Mouse (Mus musculus) testis, postnatal 10 days (tissue): Measurements from ENCODE around the gene Gm12355.
A peak's percentile ranks its signal among the peaks of the same experiment; 100 is the strongest.

Experiments
- DNase-seq: peaks from one replicate; pipeline ENCODE4 v3.0.0; 2021; ENCODE audit warnings: low spot score

The Gm12355 gene

GRCm38 (mm10) chr11:98602090-98602690 is 23.3 kb downstream of the Gm12355 start:
- peak; percentile 78 for DNase-seq

- DNase-seq, result peak; percentile 48
Measured at GRCm38 (mm10) chr11:98599291-98599690, 26.2 kb downstream of the Gm12355 start.

- DNase-seq, result peak; percentile 59
Measured at GRCm38 (mm10) chr11:98598851-98599290, 26.6 kb downstream of the Gm12355 start.

GRCm38 (mm10) chr11:98597991-98598390 is 27.5 kb downstream of the Gm12355 start, which contains the start of gene Lrrc3c:
Gene Lrrc3c, plus strand, starts transcription at chr11:98598291.
- no peak for DNase-seq

- peak; percentile 86 for DNase-seq
Measured at GRCm38 (mm10) chr11:98597363-98597762, 28.1 kb downstream of the Gm12355 start.

- no peak for DNase-seq
Measured at GRCm38 (mm10) chr11:98595955-98596354, 29.5 kb downstream of the Gm12355 start.

- no peak for DNase-seq
Measured at GRCm38 (mm10) chr11:98595473-98595872, 30.0 kb downstream of the Gm12355 start.

GRCm38 (mm10) chr11:98595021-98595420 is 30.4 kb downstream of the Gm12355 start:
- no peak for DNase-seq

GRCm38 (mm10) chr11:98590548-98591445 is 34.7 kb downstream of the Gm12355 start:
- no peak for DNase-seq

GRCm38 (mm10) chr11:98589306-98589705 is 36.2 kb downstream of the Gm12355 start:
- no peak for DNase-seq

GRCm38 (mm10) chr11:98588833-98589281 is 36.6 kb downstream of the Gm12355 start:
- DNase-seq, result no peak

GRCm38 (mm10) chr11:98587684-98588546 is 37.5 kb downstream of the Gm12355 start:
- DNase-seq, result peak; percentile 81

- DNase-seq, result peak; percentile 99
Measured at GRCm38 (mm10) chr11:98586892-98587563, 38.4 kb downstream of the Gm12355 start, which contains the start of gene Ormdl3. Gene Ormdl3, minus strand, starts transcription at chr11:98587368.

- peak; percentile 70 for DNase-seq
Measured at GRCm38 (mm10) chr11:98586087-98586891, 39.2 kb downstream of the Gm12355 start.

GRCm38 (mm10) chr11:98584629-98585177 is 40.8 kb downstream of the Gm12355 start:
- DNase-seq, result no peak

- no peak for DNase-seq
Measured at GRCm38 (mm10) chr11:98584146-98584545, 41.3 kb downstream of the Gm12355 start.

GRCm38 (mm10) chr11:98583571-98583970 is 41.9 kb downstream of the Gm12355 start:
- no peak for DNase-seq

- DNase-seq, result no peak
Measured at GRCm38 (mm10) chr11:98583265-98583552, 42.3 kb downstream of the Gm12355 start.

GRCm38 (mm10) chr11:98582551-98583264 is 42.8 kb downstream of the Gm12355 start:
- no peak for DNase-seq

GRCm38 (mm10) chr11:98582030-98582388 is 43.5 kb downstream of the Gm12355 start:
- no peak for DNase-seq
